Mouse (Mus musculus) forebrain, embryonic 11.5 days (tissue): ENCODE measurements around the gene Cdh12. TPM values are rescaled to one million over a fixed set of nuclear protein-coding genes. Genes with fewer than 3 reads are reported as not detected.

Experiments
- ATAC-seq: fragments of 200-750 bp; cut with Nextera tagmentation; replicated peaks from 2 replicates; pipeline ENCODE4 v1.8.0; 2017; ENCODE audit warnings: moderate TSS enrichment; ENCODE audit not compliant: low FRiP score
- DNase-seq: peaks from one replicate; pipeline ENCODE4 v3.0.0-alpha.2; 2017; ENCODE audit warnings: low spot score
- H3K27ac ChIP-seq: fragments of 300-500 bp; sonication (generic); 2 replicates; pipeline ENCODE4 v1.5.1; 2014; ENCODE audit warnings: low read depth, low read length
- H3K27me3 ChIP-seq: fragments of 300-500 bp; sonication (generic); 2 replicates; pipeline ENCODE4 v1.6.1; 2014; ENCODE audit warnings: mild to moderate bottlenecking, low read length, mixed read lengths; ENCODE audit not compliant: control insufficient read depth, insufficient read depth
- H3K36me3 ChIP-seq: fragments of 300-500 bp; sonication (generic); 2 replicates; pipeline ENCODE4 v1.6.1; 2014; ENCODE audit warnings: mild to moderate bottlenecking, low read length, moderate library complexity, mixed read lengths; ENCODE audit not compliant: control insufficient read depth, insufficient read depth
- H3K4me1 ChIP-seq: fragments of 300-500 bp; sonication (generic); replicated peaks from 2 replicates; pipeline ENCODE4 v1.6.1; 2014; ENCODE audit warnings: low read length, mixed read lengths; ENCODE audit not compliant: control insufficient read depth, insufficient read depth
- H3K4me2 ChIP-seq: fragments of 300-500 bp; sonication (generic); 2 replicates; pipeline ENCODE4 v1.6.1; 2014; ENCODE audit warnings: low read depth, mild to moderate bottlenecking, low read length, moderate library complexity, mixed read lengths; ENCODE audit not compliant: severe bottlenecking
- H3K4me3 ChIP-seq: fragments of 300-500 bp; sonication (generic); 2 replicates; pipeline ENCODE4 v1.5.1; 2014; ENCODE audit warnings: low read depth, low read length
- H3K9ac ChIP-seq: fragments of 300-500 bp; sonication (generic); 2 replicates; pipeline ENCODE4 v1.6.1; 2014; ENCODE audit warnings: low read length
- H3K9me3 ChIP-seq: fragments of 300-500 bp; sonication (generic); 2 replicates; pipeline ENCODE4 v1.6.1; 2016; ENCODE audit warnings: low read length, mixed read lengths; ENCODE audit not compliant: control insufficient read depth
- WGBS: fragments of 180-500 bp; shearing (Covaris S2); extraction: QIAGEN DNeasy Blood & Tissue Kit; methylation state at CpG from one replicate; pipeline ENCODE4 v1.1.7; 2014; 5-methylcytosine and 5-hydroxymethylcytosine counted together
- polyA plus RNA-seq: library from polyadenylated mRNA; unstranded; fragments of >200 nt; fragmentation: Nextera tagmentation; extraction: Ambion mirVana; gene quantifications from 2 replicates; pipeline ENCODE4 v1.2.1, GENCODE M21; 2014

The Cdh12 gene
- polyA plus RNA-seq: 0.17 and 0.60 TPM in 2 replicates

- Histone ChIP-seq H3K27me3 (no peaks in the 10 kb centered on the region), H3K4me3 (peak within 1 kb of the TSS; percentile 33), H3K4me1 (no peaks in the 10 kb centered on the region), H3K9me3 (no peaks in the 10 kb centered on the region), H3K27ac (no peak within 1 kb of the TSS), H3K4me2 (peak within 1 kb of the TSS; percentile 69), H3K36me3 (no peaks in the 10 kb centered on the region), H3K9ac (peak within 1 kb of the TSS; percentile 49)
- peak; percentile 89 for ATAC-seq
- DNase-seq: peak; percentile 54
- 3% methylated on average over 18 of the region's 18 CpGs for WGBS
Observed at GRCm38 (mm10) chr15:20448861-20449663, at the start of gene Cdh12. Cdh12 (plus strand) TSS chr15:20449265.

GRCm38 (mm10) chr15:20403596-20403995, 45.5 kb upstream of the Cdh12 start:
- no peak for DNase-seq

GRCm38 (mm10) chr15:20413397-20413796, 35.7 kb upstream of the Cdh12 start:
- DNase-seq: no peak
- H3K27me3 ChIP-seq: no peaks in the 10 kb centered on the region
- ATAC-seq: no peak
- H3K36me3 ChIP-seq: no peaks in the 10 kb centered on the region
- H3K4me1 ChIP-seq: no peaks in the 10 kb centered on the region
- H3K27ac ChIP-seq: no peak overlapping the region
- H3K9ac ChIP-seq: no peak overlapping the region
- H3K4me2 ChIP-seq: no peak overlapping the region
- no peak overlapping the region for H3K4me3 ChIP-seq
- 84% methylated on average over 1 of the region's 1 CpGs for WGBS
- H3K9me3 ChIP-seq: no peaks in the 10 kb centered on the region

More at GRCm38 (mm10) chr15:20403596-20403995, 45.5 kb upstream of the Cdh12 start:
- Histone ChIP-seq H3K4me1 (no peaks in the 10 kb centered on the region), H3K4me3 (no peak overlapping the region), H3K27me3 (no peaks in the 10 kb centered on the region), H3K9ac (no peak overlapping the region), H3K27ac (no peak overlapping the region), H3K4me2 (no peak overlapping the region), H3K36me3 (no peaks in the 10 kb centered on the region), H3K9me3 (no peaks in the 10 kb centered on the region)
- no peak for ATAC-seq
- 54% methylated on average over 3 of the region's 3 CpGs for WGBS

GRCm38 (mm10) chr15:20436356-20436755, 12.7 kb upstream of the Cdh12 start:
- no peaks in the 10 kb centered on the region for H3K27me3 ChIP-seq
- WGBS: 49% methylated on average over 2 of the region's 2 CpGs
- no peak overlapping the region for H3K9ac ChIP-seq
- H3K9me3 ChIP-seq: no peaks in the 10 kb centered on the region
- no peak overlapping the region for H3K4me3 ChIP-seq
- H3K36me3 ChIP-seq: no peaks in the 10 kb centered on the region
- no peak for DNase-seq
- H3K4me1 ChIP-seq: no peaks in the 10 kb centered on the region
- no peak overlapping the region for H3K4me2 ChIP-seq
- no peak overlapping the region for H3K27ac ChIP-seq
- no peak for ATAC-seq

GRCm38 (mm10) chr15:20450558-20450957, 1.5 kb downstream of the Cdh12 start:
- DNase-seq: no peak
- no peaks in the 10 kb centered on the region for H3K9me3 ChIP-seq
- no peak overlapping the region for H3K9ac ChIP-seq
- H3K4me3 ChIP-seq: no peak overlapping the region
- ATAC-seq: no peak
- WGBS: 44% methylated on average over 5 of the region's 5 CpGs
- no peaks in the 10 kb centered on the region for H3K36me3 ChIP-seq
- H3K4me2 ChIP-seq: no peak overlapping the region
- H3K27ac ChIP-seq: no peak overlapping the region
- no peaks in the 10 kb centered on the region for H3K27me3 ChIP-seq
- H3K4me1 ChIP-seq: no peaks in the 10 kb centered on the region

GRCm38 (mm10) chr15:20458508-20458907, 9.4 kb downstream of the Cdh12 start:
- Histone ChIP-seq H3K9ac (no peak overlapping the region), H3K27me3 (no peaks in the 10 kb centered on the region), H3K36me3 (no peaks in the 10 kb centered on the region), H3K27ac (no peak overlapping the region), H3K4me3 (no peak overlapping the region), H3K4me2 (no peak overlapping the region), H3K4me1 (no peaks in the 10 kb centered on the region), H3K9me3 (no peaks in the 10 kb centered on the region)
- ATAC-seq (peak; percentile 68), DNase-seq (no peak)
- WGBS: 22% methylated on average over 3 of the region's 3 CpGs

DNA sequence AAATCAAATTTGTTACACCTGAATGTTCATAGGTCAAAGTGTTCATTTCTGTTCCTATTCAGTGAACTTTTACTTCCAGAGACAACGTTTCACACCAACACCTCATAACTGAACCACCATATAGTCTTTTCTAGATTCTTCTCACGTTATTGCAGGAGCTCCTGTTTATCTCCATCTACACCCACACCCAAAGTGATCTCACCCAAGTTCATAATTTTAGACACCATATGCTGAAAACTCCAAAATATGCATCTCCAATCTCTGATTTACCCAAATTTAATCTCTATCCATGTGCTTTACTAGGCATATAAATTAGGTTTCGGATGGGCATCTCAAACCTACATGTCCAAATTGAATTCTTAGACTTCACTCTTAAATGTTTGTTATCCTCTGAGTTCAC, 13.4 kb downstream of the Cdh12 start:
- no peak overlapping the region for H3K27ac ChIP-seq
- H3K9me3 ChIP-seq: no peaks in the 10 kb centered on the region
- H3K9ac ChIP-seq: no peak overlapping the region
- no peaks in the 10 kb centered on the region for H3K36me3 ChIP-seq
- no peak for DNase-seq
- 89% methylated on average over 3 of the region's 3 CpGs for WGBS
- no peak overlapping the region for H3K4me2 ChIP-seq
- no peak overlapping the region for H3K4me3 ChIP-seq
- H3K27me3 ChIP-seq: no peaks in the 10 kb centered on the region
- no peaks in the 10 kb centered on the region for H3K4me1 ChIP-seq
- no peak for ATAC-seq

- H3K9me3 ChIP-seq: no peaks in the 10 kb centered on the region
- H3K27ac ChIP-seq: no peak overlapping the region
- H3K36me3 ChIP-seq: no peaks in the 10 kb centered on the region
- H3K27me3 ChIP-seq: no peaks in the 10 kb centered on the region
- H3K9ac ChIP-seq: no peak overlapping the region
- 79% methylated on average over 1 of the region's 1 CpGs for WGBS
- ATAC-seq (no peak), DNase-seq (no peak)
- H3K4me1 ChIP-seq: no peaks in the 10 kb centered on the region
- no peak overlapping the region for H3K4me3 ChIP-seq
- H3K4me2 ChIP-seq: no peak overlapping the region
Observed at GRCm38 (mm10) chr15:20463601-20464000, 14.5 kb downstream of the Cdh12 start.

- WGBS: 95% methylated on average over 4 of the region's 4 CpGs
- Histone ChIP-seq H3K4me1 (no peaks in the 10 kb centered on the region), H3K36me3 (no peaks in the 10 kb centered on the region), H3K9ac (no peak overlapping the region), H3K4me3 (no peak overlapping the region), H3K9me3 (no peaks in the 10 kb centered on the region), H3K27ac (no peak overlapping the region), H3K4me2 (no peak overlapping the region), H3K27me3 (no peaks in the 10 kb centered on the region)
- ATAC-seq: no peak
- DNase-seq: no peak
Observed at GRCm38 (mm10) chr15:20550979-20551378, 101.9 kb downstream of the Cdh12 start.
